Mouse (Mus musculus): Measurements from ENCODE around the gene Gpt2. TPM values are rescaled to one million over a fixed set of nuclear protein-coding genes. Genes with fewer than 3 reads are reported as not detected.

Gpt2 gene
- polyA plus RNA-seq, 1 experiment from 2014 or later: 35.4 TPM

- Histone ChIP-seq H3K4me2 (replicated peaks; ENCODE audit: low read depth, low read length) (no peak overlapping the region), H3K4me3 (ENCODE audit: low read depth, low read length) (no peak overlapping the region), H3K9ac (ENCODE audit: low read depth, low read length) (no peak overlapping the region), H3K27me3 (ENCODE audit: control insufficient read depth, insufficient read depth, low read length) (no peaks in the 10 kb centered on the region), H3K9me3 (ENCODE audit: control insufficient read depth, low read length) (no peaks in the 10 kb centered on the region), H3K36me3 (ENCODE audit: control insufficient read depth, insufficient read depth, low read length) (no peaks in the 10 kb centered on the region), H3K27ac (ENCODE audit: low read depth, low read length) (no peak overlapping the region), H3K4me1 (replicated peaks; ENCODE audit: control insufficient read depth, insufficient read depth, low read length) (no peaks in the 10 kb centered on the region)
- DNase-seq (ENCODE audit: low spot score) (no peak), ATAC-seq (ENCODE audit: low FRiP score) (no peak)
- 72% methylated on average over 3 of the region's 3 CpGs for WGBS
Measured at GRCm38 (mm10) chr8:85459582-85459981, 32.8 kb upstream of the Gpt2 start.

GRCm38 (mm10) chr8:85460804-85461203 lies 31.6 kb upstream of the Gpt2 start:
- ATAC-seq (ENCODE audit: low FRiP score) (no peak), DNase-seq (ENCODE audit: low spot score) (no peak)
- Histone ChIP-seq H3K4me2 (replicated peaks; ENCODE audit: low read depth, low read length) (no peak overlapping the region), H3K4me1 (replicated peaks; ENCODE audit: control insufficient read depth, insufficient read depth, low read length) (no peaks in the 10 kb centered on the region), H3K9me3 (ENCODE audit: control insufficient read depth, low read length) (no peaks in the 10 kb centered on the region), H3K36me3 (ENCODE audit: control insufficient read depth, insufficient read depth, low read length) (no peaks in the 10 kb centered on the region), H3K27ac (ENCODE audit: low read depth, low read length) (no peak overlapping the region), H3K27me3 (ENCODE audit: control insufficient read depth, insufficient read depth, low read length) (no peaks in the 10 kb centered on the region), H3K9ac (ENCODE audit: low read depth, low read length) (no peak overlapping the region), H3K4me3 (ENCODE audit: low read depth, low read length) (no peak overlapping the region)
- 49% methylated on average over 5 of the region's 5 CpGs for WGBS

- Histone ChIP-seq H3K4me3 (ENCODE audit: low read depth, low read length) (no peak overlapping the region), H3K4me1 (replicated peaks; ENCODE audit: control insufficient read depth, insufficient read depth, low read length) (no peaks in the 10 kb centered on the region), H3K9ac (ENCODE audit: low read depth, low read length) (no peak overlapping the region), H3K36me3 (ENCODE audit: control insufficient read depth, insufficient read depth, low read length) (no peaks in the 10 kb centered on the region), H3K27me3 (ENCODE audit: control insufficient read depth, insufficient read depth, low read length) (no peaks in the 10 kb centered on the region), H3K27ac (ENCODE audit: low read depth, low read length) (no peak overlapping the region), H3K4me2 (replicated peaks; ENCODE audit: low read depth, low read length) (no peak overlapping the region), H3K9me3 (ENCODE audit: control insufficient read depth, low read length) (no peaks in the 10 kb centered on the region)
- DNase-seq (ENCODE audit: low spot score): no peak
- no peak for ATAC-seq (ENCODE audit: low FRiP score)
- WGBS: 72% methylated on average over 3 of the region's 3 CpGs
Measured at GRCm38 (mm10) chr8:85461377-85461776, 31.0 kb upstream of the Gpt2 start.

- DNase-seq (ENCODE audit: low spot score) (no peak), ATAC-seq (ENCODE audit: low FRiP score) (no peak)
- Histone ChIP-seq H3K4me2 (replicated peaks; ENCODE audit: low read depth, low read length) (no peak overlapping the region), H3K27ac (ENCODE audit: low read depth, low read length) (no peak overlapping the region), H3K4me3 (ENCODE audit: low read depth, low read length) (no peak overlapping the region), H3K9ac (ENCODE audit: low read depth, low read length) (no peak overlapping the region), H3K4me1 (replicated peaks; ENCODE audit: control insufficient read depth, insufficient read depth, low read length) (no peaks in the 10 kb centered on the region), H3K27me3 (ENCODE audit: control insufficient read depth, insufficient read depth, low read length) (no peaks in the 10 kb centered on the region), H3K36me3 (ENCODE audit: control insufficient read depth, insufficient read depth, low read length) (no peaks in the 10 kb centered on the region), H3K9me3 (ENCODE audit: control insufficient read depth, low read length) (no peaks in the 10 kb centered on the region)
- 100% methylated on average over 1 of the region's 1 CpGs for WGBS
Measured at GRCm38 (mm10) chr8:85462441-85462840, 29.9 kb upstream of the Gpt2 start.

- ATAC-seq (ENCODE audit: low FRiP score) (no peak), DNase-seq (ENCODE audit: low spot score) (no peak)
- Histone ChIP-seq H3K4me2 (replicated peaks; ENCODE audit: low read depth, low read length) (no peak overlapping the region), H3K4me3 (ENCODE audit: low read depth, low read length) (no peak overlapping the region), H3K27ac (ENCODE audit: low read depth, low read length) (no peak overlapping the region), H3K4me1 (replicated peaks; ENCODE audit: control insufficient read depth, insufficient read depth, low read length) (no peaks in the 10 kb centered on the region), H3K27me3 (ENCODE audit: control insufficient read depth, insufficient read depth, low read length) (no peaks in the 10 kb centered on the region), H3K9ac (ENCODE audit: low read depth, low read length) (no peak overlapping the region), H3K36me3 (ENCODE audit: control insufficient read depth, insufficient read depth, low read length) (no peaks in the 10 kb centered on the region), H3K9me3 (ENCODE audit: control insufficient read depth, low read length) (no peaks in the 10 kb centered on the region)
Measured at GRCm38 (mm10) chr8:85464316-85464715, 28.1 kb upstream of the Gpt2 start.

GRCm38 (mm10) chr8:85466056-85466455 lies 26.3 kb upstream of the Gpt2 start:
- no peak for ATAC-seq (ENCODE audit: low FRiP score)
- no peaks in the 10 kb centered on the region for H3K4me1 ChIP-seq (replicated peaks; ENCODE audit: control insufficient read depth, insufficient read depth, low read length)

GRCm38 (mm10) chr8:85470753-85471152 lies 21.6 kb upstream of the Gpt2 start:
- no peaks in the 10 kb centered on the region for H3K9me3 ChIP-seq (ENCODE audit: control insufficient read depth, low read length)

More at GRCm38 (mm10) chr8:85466056-85466455, 26.3 kb upstream of the Gpt2 start:
- Histone ChIP-seq H3K9ac (ENCODE audit: low read depth, low read length) (no peak overlapping the region), H3K4me2 (replicated peaks; ENCODE audit: low read depth, low read length) (no peak overlapping the region), H3K36me3 (ENCODE audit: control insufficient read depth, insufficient read depth, low read length) (no peaks in the 10 kb centered on the region), H3K9me3 (ENCODE audit: control insufficient read depth, low read length) (no peaks in the 10 kb centered on the region), H3K27ac (ENCODE audit: low read depth, low read length) (no peak overlapping the region), H3K27me3 (ENCODE audit: control insufficient read depth, insufficient read depth, low read length) (no peaks in the 10 kb centered on the region), H3K4me3 (ENCODE audit: low read depth, low read length) (no peak overlapping the region)
- 83% methylated on average over 4 of the region's 4 CpGs for WGBS
- DNase-seq (ENCODE audit: low spot score): no peak

GRCm38 (mm10) chr8:85472800-85473199 lies 19.6 kb upstream of the Gpt2 start:
- Histone ChIP-seq H3K9ac (ENCODE audit: low read depth, low read length) (no peak overlapping the region), H3K27me3 (ENCODE audit: control insufficient read depth, insufficient read depth, low read length) (no peaks in the 10 kb centered on the region), H3K4me1 (replicated peaks; ENCODE audit: control insufficient read depth, insufficient read depth, low read length) (no peaks in the 10 kb centered on the region), H3K36me3 (ENCODE audit: control insufficient read depth, insufficient read depth, low read length) (no peaks in the 10 kb centered on the region), H3K27ac (ENCODE audit: low read depth, low read length) (no peak overlapping the region), H3K9me3 (ENCODE audit: control insufficient read depth, low read length) (no peaks in the 10 kb centered on the region), H3K4me3 (ENCODE audit: low read depth, low read length) (no peak overlapping the region), H3K4me2 (replicated peaks; ENCODE audit: low read depth, low read length) (no peak overlapping the region)
- no peak for DNase-seq (ENCODE audit: low spot score)
- ATAC-seq (ENCODE audit: low FRiP score): no peak
- 61% methylated on average over 6 of the region's 6 CpGs for WGBS

More at GRCm38 (mm10) chr8:85470753-85471152, 21.6 kb upstream of the Gpt2 start:
- Histone ChIP-seq H3K4me1 (replicated peaks; ENCODE audit: control insufficient read depth, insufficient read depth, low read length) (no peaks in the 10 kb centered on the region), H3K36me3 (ENCODE audit: control insufficient read depth, insufficient read depth, low read length) (no peaks in the 10 kb centered on the region), H3K4me2 (replicated peaks; ENCODE audit: low read depth, low read length) (no peak overlapping the region), H3K27ac (ENCODE audit: low read depth, low read length) (no peak overlapping the region), H3K27me3 (ENCODE audit: control insufficient read depth, insufficient read depth, low read length) (no peaks in the 10 kb centered on the region), H3K9ac (ENCODE audit: low read depth, low read length) (no peak overlapping the region), H3K4me3 (ENCODE audit: low read depth, low read length) (no peak overlapping the region)
- 78% methylated on average over 8 of the region's 8 CpGs for WGBS
- ATAC-seq (ENCODE audit: low FRiP score): no peak
- no peak for DNase-seq (ENCODE audit: low spot score)

- no peak for ATAC-seq (ENCODE audit: low FRiP score)
- 85% methylated on average over 4 of the region's 4 CpGs for WGBS
- H3K27ac ChIP-seq (ENCODE audit: low read depth, low read length): no peak overlapping the region
- H3K4me2 ChIP-seq (replicated peaks; ENCODE audit: low read depth, low read length): no peak overlapping the region
- no peak for DNase-seq (ENCODE audit: low spot score)
- no peaks in the 10 kb centered on the region for H3K4me1 ChIP-seq (replicated peaks; ENCODE audit: control insufficient read depth, insufficient read depth, low read length)
- no peaks in the 10 kb centered on the region for H3K36me3 ChIP-seq (ENCODE audit: control insufficient read depth, insufficient read depth, low read length)
- no peaks in the 10 kb centered on the region for H3K27me3 ChIP-seq (ENCODE audit: control insufficient read depth, insufficient read depth, low read length)
- H3K9me3 ChIP-seq (ENCODE audit: control insufficient read depth, low read length): no peaks in the 10 kb centered on the region
- H3K9ac ChIP-seq (ENCODE audit: low read depth, low read length): no peak overlapping the region
- H3K4me3 ChIP-seq (ENCODE audit: low read depth, low read length): no peak overlapping the region
Measured at GRCm38 (mm10) chr8:85473246-85473645, 19.1 kb upstream of the Gpt2 start.
